8 mouse cellular contexts compared by ENCODE assay signal in the genomic region with DNA sequence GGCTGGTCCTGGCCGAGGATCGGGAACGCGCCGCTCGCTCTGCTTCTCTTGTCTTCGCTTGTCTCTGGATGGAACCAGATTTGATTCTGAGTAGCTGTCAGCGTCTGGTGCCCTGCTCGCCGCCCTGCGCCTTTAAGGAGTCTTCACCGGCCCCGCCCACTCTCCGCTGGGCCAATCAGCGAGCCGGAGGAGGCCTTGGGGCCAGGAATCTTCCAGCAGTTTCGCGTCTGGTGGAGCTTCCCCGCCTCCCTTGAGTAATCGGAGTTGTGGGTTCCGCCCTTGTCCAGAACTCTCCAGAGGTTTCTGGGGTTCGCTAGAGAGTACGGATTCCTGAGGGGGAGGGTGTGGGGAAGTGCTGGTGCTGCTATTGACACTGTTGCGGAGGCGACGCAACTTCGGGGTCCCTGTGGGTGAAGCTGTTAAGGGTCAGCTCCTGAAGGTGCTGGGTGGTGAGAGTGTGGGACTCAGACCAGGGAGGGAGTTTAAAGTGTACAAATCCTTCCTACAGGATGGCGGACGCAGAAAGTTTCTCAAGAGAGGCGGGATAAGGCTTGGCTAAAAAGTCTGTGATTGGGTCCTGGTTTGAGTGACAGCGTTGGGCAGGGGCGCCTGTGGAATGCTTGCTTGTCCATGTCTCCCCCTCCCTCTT. TPM values are rescaled to one million over a fixed set of nuclear protein-coding genes. Genes with fewer than 3 reads are reported as not detected.
DNase-seq lines count a peak whose midpoint lies in the region; ATAC-seq and TF ChIP-seq lines count a peak whose summit lies in the region.
"Not testable (repeated sequence)": the region's sequence is repeated elsewhere in the genome, so short reads cannot be mapped to it uniquely, and the experiment has no call there.

TSS of gene Hspa1b (minus strand) at position 109 of the 649 bp plus-strand sequence.

- H3K27ac ChIP-seq in brown adipose tissue, adult 24 weeks (replicated peaks; ENCODE audit: low read depth, low read length): peak within 1 kb of the TSS; percentile 100
- peak within 1 kb of the TSS; percentile 80 for H3K27ac ChIP-seq in forebrain, embryonic 11.5 days (ENCODE audit: low read depth, low read length)
- peak within 1 kb of the TSS; percentile 95 to 99 for H3K27ac ChIP-seq in heart, embryonic 14.5 days (replicated peaks in 1 of 2; ENCODE audit: control insufficient read depth in 1 of 2, insufficient read depth in 1 of 2, low read depth in 2 of 2, low read length in 2 of 2)
- H3K27ac ChIP-seq in liver, adult 2 months (replicated peaks; ENCODE audit: insufficient read depth, low read depth, low read length): peak within 1 kb of the TSS; percentile 81

- not testable (repeated sequence) for H3K9me3 ChIP-seq in forebrain, embryonic 11.5 days (ENCODE audit: control insufficient read depth, low read length); heart, embryonic 14.5 days (ENCODE audit: control insufficient read depth, low read length)

- H3K79me2 ChIP-seq in liver, adult 2 months (ENCODE audit: control insufficient read depth, insufficient read depth, low read length): not testable (repeated sequence)

- H3K4me3 ChIP-seq in brown adipose tissue, adult 24 weeks (ENCODE audit: insufficient read depth, low read depth, low read length): peak within 1 kb of the TSS; percentile 98
- peak within 1 kb of the TSS; percentile 41 for H3K4me3 ChIP-seq in forebrain, embryonic 11.5 days (ENCODE audit: low read depth, low read length)
- peak within 1 kb of the TSS; percentile 58 to 86 for H3K4me3 ChIP-seq in heart, embryonic 14.5 days (ENCODE audit: control insufficient read depth in 1 of 2, insufficient read depth in 1 of 2, low read depth in 1 of 2, low read length in 2 of 2)
- H3K4me3 ChIP-seq in liver, adult 2 months (ENCODE audit: insufficient read depth, low read depth, low read length): peak within 1 kb of the TSS; percentile 54

- peak; percentile 95 for ATAC-seq in forebrain, embryonic 11.5 days (replicated peaks; ENCODE audit: low FRiP score)
- ATAC-seq in heart, embryonic 14.5 days (ENCODE audit: insufficient number of reproducible peaks, insufficient read depth, low FRiP score, low read depth): peak; percentile 91
- ATAC-seq in monocyte, adult 5-6 weeks (replicated peaks; ENCODE audit: insufficient number of reproducible peaks, low FRiP score, low TSS enrichment, poor library complexity, severe bottlenecking): peak; percentile 98

- TF ChIP-seq POLR2A in liver, adult 2 months (IDR thresholded peaks at IDR 0.05; ENCODE audit: extremely low read depth, insufficient read depth, low read length): peak; percentile 53; the same call in 1 of the 2 replicates

- H3K27me3 ChIP-seq in forebrain, embryonic 11.5 days (ENCODE audit: control insufficient read depth, insufficient read depth, low read length); heart, embryonic 14.5 days (ENCODE audit: control insufficient read depth, insufficient read depth, low read length); liver, adult 2 months (ENCODE audit: control insufficient read depth, insufficient read depth, low read length): not testable (repeated sequence)

- H3K4me2 ChIP-seq in forebrain, embryonic 11.5 days (ENCODE audit: low read depth, low read length, severe bottlenecking): peak within 1 kb of the TSS; percentile 84
- peak within 1 kb of the TSS; percentile 86 for H3K4me2 ChIP-seq in heart, embryonic 14.5 days (ENCODE audit: low read length)

- WGBS in forebrain, embryonic 11.5 days: under 1% methylated on average over 26 of the region's 32 CpGs
- under 1% methylated on average over 27 of the region's 32 CpGs for WGBS in heart, embryonic 14.5 days
- WGBS in liver, adult 2 months: under 1% methylated on average over 32 of the region's 32 CpGs

- TF ChIP-seq CTCF in liver, adult 2 months (IDR thresholded peaks at IDR 0.05; ENCODE audit: low read depth, low read length): not testable (repeated sequence)

- peak within 1 kb of the TSS; percentile 66 for H3K9ac ChIP-seq in forebrain, embryonic 11.5 days (ENCODE audit: low read length)
- peak within 1 kb of the TSS; percentile 77 for H3K9ac ChIP-seq in heart, embryonic 14.5 days (ENCODE audit: low read length)
- peak within 1 kb of the TSS; percentile 74 for H3K9ac ChIP-seq in liver, adult 2 months (ENCODE audit: low read depth, low read length)

- DNase-seq in B cell, adult 2 months: peak; percentile 70 to 72
- peak; percentile 85 for DNase-seq in forebrain, embryonic 11.5 days (ENCODE audit: low spot score)
- DNase-seq in kidney, postnatal 10 days: peak; percentile 87
- DNase-seq in liver, adult 2 months (ENCODE audit: extremely low read depth, low read depth, low spot score): peak; percentile 68
- DNase-seq in spleen, postnatal 36 days (ENCODE audit: low spot score in 2 of 2): peak; percentile 76 to 77

- not testable (repeated sequence) for H3K36me3 ChIP-seq in forebrain, embryonic 11.5 days (ENCODE audit: control insufficient read depth, insufficient read depth, low read length); heart, embryonic 14.5 days (ENCODE audit: control insufficient read depth, insufficient read depth, low read length); liver, adult 2 months (ENCODE audit: control insufficient read depth, insufficient read depth, low read length)

- not testable (repeated sequence) for H3K4me1 ChIP-seq in brown adipose tissue, adult 24 weeks (ENCODE audit: control insufficient read depth, insufficient read depth, insufficient read length, low read length); forebrain, embryonic 11.5 days (replicated peaks; ENCODE audit: control insufficient read depth, insufficient read depth, low read length); heart, embryonic 14.5 days (ENCODE audit: control insufficient read depth in 2 of 2, insufficient read depth in 2 of 2, low read length in 2 of 2); liver, adult 2 months (ENCODE audit: control insufficient read depth, insufficient read depth, low read length)

RNA-seq across cellular contexts. Expression of gene Hspa1b, which starts in this region (rescaled TPM):
- 5.2 and 26.8 TPM in 2 replicates for polyA plus RNA-seq in brown adipose tissue, adult 24 weeks (2012; ENCODE audit: insufficient read depth, insufficient read length, missing spikeins)
- 0.24 TPM in 1 of 2 replicates, not detected in the other for polyA plus RNA-seq in forebrain, embryonic 11.5 days (2014; fragmentation: Nextera tagmentation; extraction: Ambion mirVana)
- polyA plus RNA-seq in heart, embryonic 14.5 days (2014; fragmentation: Nextera tagmentation; extraction: Ambion mirVana): 0.09 and 0.19 TPM in 2 replicates
- total RNA-seq in liver, adult 2 months (2014; rRNA removed): 3.6 and 10.1 TPM in 2 replicates
- 10.0 and 11.2 TPM in 2 replicates for polyA plus RNA-seq in liver, adult 2 months (2012; rRNA removed)
- total RNA-seq in monocyte, adult 5-6 weeks (2017): 12.5 to 375 TPM (median 15.8 TPM) in 3 replicates

Comparison
In these comparisons a context has a peak if more than half of its experiments do, and no peak if none do; other contexts are left out.
1. Peak in every context shown above with its lines: DNase-seq, ATAC-seq, H3K4me3 ChIP-seq and H3K27ac ChIP-seq.
2. Peak in DNase-seq, ATAC-seq, H3K4me3 ChIP-seq, H3K27ac ChIP-seq, H3K9ac ChIP-seq and H3K4me2 ChIP-seq in forebrain, embryonic 11.5 days; RNA of the gene not detected or under 1 TPM.
3. Peak in ATAC-seq, H3K4me3 ChIP-seq, H3K27ac ChIP-seq, H3K9ac ChIP-seq and H3K4me2 ChIP-seq in heart, embryonic 14.5 days; RNA of the gene not detected or under 1 TPM.
4. H3K4me3 ChIP-seq: peak in every context shown above with its lines; median percentile 98 in brown adipose tissue, adult 24 weeks; 72 in heart, embryonic 14.5 days; 54 in liver, adult 2 months; 41 in forebrain, embryonic 11.5 days.